Mouse (Mus musculus) cerebellum, adult 2 months (tissue): ENCODE measurements around the gene Hemgn. TPM values are rescaled to one million over a fixed set of nuclear protein-coding genes. Genes with fewer than 3 reads are reported as not detected.

Experiments used
- DNase-seq, 2 experiments: peaks; one replicate each; pipeline ENCODE4 v3.0.0; 2021
- H3K27ac ChIP-seq: fragments of 200-500 bp; 2 replicates; pipeline ENCODE4 v1.5.1; 2012; ENCODE audit warnings: low read length, control low read depth, inconsistent platforms; ENCODE audit not compliant: insufficient read depth
- H3K27me3 ChIP-seq: fragments of 200-500 bp; 2 replicates; pipeline ENCODE4 v1.6.1; 2012; ENCODE audit warnings: inconsistent platforms, mild to moderate bottlenecking, low read length, moderate library complexity; ENCODE audit not compliant: control insufficient read depth, insufficient read depth
- H3K4me1 ChIP-seq: fragments of 200-500 bp; 2 replicates; pipeline ENCODE4 v1.6.1; 2011; ENCODE audit warnings: low read length; ENCODE audit not compliant: control insufficient read depth, insufficient read depth
- H3K4me3 ChIP-seq: fragments of 200-500 bp; replicated peaks from 2 replicates; pipeline ENCODE3; 2011; ENCODE audit warnings: mild to moderate bottlenecking, low read depth, low read length, control low read depth; ENCODE audit not compliant: insufficient read depth
- CTCF ChIP-seq: fragments of 200-500 bp; IDR thresholded peaks from 2 replicates; pipeline ENCODE4 v1.5.1; 2011; ENCODE audit warnings: low read depth, mild to moderate bottlenecking, control low read depth, low read length, moderate library complexity, borderline replicate concordance; ENCODE audit not compliant: insufficient read depth
- POLR2A ChIP-seq: fragments of 200-500 bp; IDR thresholded peaks from 2 replicates; pipeline ENCODE4 v1.6.1; 2011; ENCODE audit warnings: low read length, control low read depth, borderline replicate concordance; ENCODE audit not compliant: insufficient read depth
- WGBS: fragments of 180-500 bp; shearing (Covaris S2); methylation state at CpG from one replicate; pipeline ENCODE4 v1.1.7; 2018; 5-methylcytosine and 5-hydroxymethylcytosine counted together
- polyA plus RNA-seq: library from polyadenylated mRNA; depleted of rRNA; stranded (reverse); fragments of >200 nt; gene quantifications from 2 replicates; pipeline ENCODE4 v1.2.3, GENCODE M21; 2012

Hemgn gene
- polyA plus RNA-seq, 1 experiment: 0.16 TPM

- no peak overlapping the region for H3K4me3 ChIP-seq
- H3K27me3 ChIP-seq: no peaks in the 10 kb centered on the region
- whole genome bisulfite sequencing: 64% methylated on average over 4 of the region's 4 CpGs
- H3K27ac ChIP-seq: no peak overlapping the region
- no peak for DNase-seq
- no peaks in the 10 kb centered on the region; the same call in 1 of the 2 replicates for H3K4me1 ChIP-seq
- TF ChIP-seq POLR2A (no peak), CTCF (0 out of 2 replicates have a peak, but pooled peaks have one; percentile 1)
Observed at GRCm38 (mm10) chr4:46369070-46369469, 44.2 kb downstream of the Hemgn start.

GRCm38 (mm10) chr4:46367487-46367959 is 45.8 kb downstream of the Hemgn start:
- Histone ChIP-seq H3K27me3 (no peaks in the 10 kb centered on the region; the same call in 1 of the 2 replicates), H3K4me1 (no peaks in the 10 kb centered on the region; the same call in 1 of the 2 replicates), H3K4me3 (no peak overlapping the region), H3K27ac (no peak overlapping the region)
- no peak for DNase-seq
- WGBS: 23% methylated on average over 12 of the region's 12 CpGs
- TF ChIP-seq CTCF: no peak

DNA sequence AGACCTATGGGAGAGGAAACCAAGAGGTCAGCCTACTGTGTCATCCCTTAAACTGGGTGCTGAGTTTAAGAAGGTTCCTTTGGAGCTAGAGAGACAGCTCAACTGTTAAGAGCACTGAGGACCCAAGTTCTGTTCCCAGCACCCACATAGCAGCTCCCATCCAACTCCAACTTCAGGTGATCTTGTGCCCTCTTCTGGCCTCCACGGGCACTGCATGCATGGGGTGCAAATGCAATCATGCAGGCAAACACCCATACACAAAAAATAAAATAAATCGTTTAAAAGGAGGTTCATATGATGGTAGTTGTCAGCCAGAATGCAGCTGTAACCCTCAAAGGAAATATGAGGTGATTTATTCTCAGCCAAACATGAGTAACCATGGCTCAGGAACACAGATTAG is 48.9 kb downstream of the Hemgn start:
- TF ChIP-seq CTCF: no peak
- no peak for TF ChIP-seq POLR2A
- Histone ChIP-seq H3K27me3 (no peaks in the 10 kb centered on the region; the same call in 1 of the 2 replicates), H3K4me1 (no peaks in the 10 kb centered on the region), H3K4me3 (no peak overlapping the region), H3K27ac (no peak overlapping the region)
- no peak for DNase-seq
- WGBS: 77% methylated on average over 2 of the region's 2 CpGs

- Histone ChIP-seq H3K4me3 (no peak overlapping the region), H3K4me1 (no peaks in the 10 kb centered on the region), H3K27me3 (no peaks in the 10 kb centered on the region; the same call in 1 of the 2 replicates), H3K27ac (no peak overlapping the region)
- no peak for DNase-seq
- 64% methylated on average over 5 of the region's 5 CpGs for WGBS
- TF ChIP-seq CTCF: no peak
- no peak for TF ChIP-seq POLR2A
Observed at GRCm38 (mm10) chr4:46361258-46361657, 52.0 kb downstream of the Hemgn start.

DNA sequence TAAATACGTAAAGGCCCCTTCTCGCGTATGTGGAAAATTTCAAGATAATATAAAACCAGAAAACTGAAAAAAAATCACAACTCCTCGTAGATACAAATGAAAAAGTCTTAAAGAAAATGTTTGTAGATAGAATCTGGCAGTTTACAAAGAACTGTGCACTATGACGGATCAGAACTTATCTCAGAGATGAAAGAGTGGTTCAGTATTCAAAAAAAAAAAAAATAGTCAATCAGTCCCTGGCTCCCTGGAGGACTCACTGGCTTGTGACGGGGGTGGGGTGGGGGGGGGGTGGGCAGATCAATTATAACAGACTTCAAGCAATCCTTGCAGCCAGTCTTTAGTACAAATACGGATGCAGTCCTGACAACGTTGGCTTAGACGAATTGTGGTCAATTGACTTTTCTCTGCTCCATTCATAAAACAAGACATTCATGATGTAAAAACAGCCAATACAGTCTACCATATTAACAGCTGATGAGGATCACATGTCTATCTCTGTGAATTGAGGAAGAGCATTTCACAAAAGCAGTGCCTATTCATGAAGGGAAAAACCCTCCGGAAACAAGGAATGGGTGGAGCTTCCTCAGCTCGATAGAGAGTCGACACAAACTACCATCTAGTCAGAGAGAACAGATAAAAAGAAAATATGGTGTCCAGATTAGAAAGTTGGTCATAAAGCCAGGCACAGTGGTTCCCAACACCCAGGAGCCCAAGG is 53.6 kb downstream of the Hemgn start:
- Histone ChIP-seq H3K27me3 (no peaks in the 10 kb centered on the region; the same call in 1 of the 2 replicates), H3K4me1 (no peaks in the 10 kb centered on the region), H3K4me3 (no peak overlapping the region), H3K27ac (no peak overlapping the region)
- TF ChIP-seq POLR2A (no peak), CTCF (no peak)
- 70% methylated on average over 12 of the region's 12 CpGs for WGBS
- no peak for DNase-seq

GRCm38 (mm10) chr4:46356351-46357133 is 56.8 kb downstream of the Hemgn start:
- H3K4me3 ChIP-seq: no peak overlapping the region
- no peaks in the 10 kb centered on the region for H3K4me1 ChIP-seq
- 53% methylated on average over 12 of the region's 12 CpGs for WGBS
- no peak overlapping the region for H3K27ac ChIP-seq
- DNase-seq: peak; percentile 37 to 63
- TF ChIP-seq POLR2A (no peak), CTCF (peak; percentile 71)
- peaks cover 3% of the 10 kb centered on the region; the same call in 1 of the 2 replicates for H3K27me3 ChIP-seq

- no peak for DNase-seq
- no peak overlapping the region for H3K4me3 ChIP-seq
- WGBS: 24% methylated on average over 10 of the region's 10 CpGs
- no peak for TF ChIP-seq CTCF
- TF ChIP-seq POLR2A: no peak
- peaks cover 6% of the 10 kb centered on the region for H3K27me3 ChIP-seq
- H3K27ac ChIP-seq: no peak overlapping the region
- no peaks in the 10 kb centered on the region for H3K4me1 ChIP-seq
Observed at GRCm38 (mm10) chr4:46353045-46353444, 60.3 kb downstream of the Hemgn start.

DNA sequence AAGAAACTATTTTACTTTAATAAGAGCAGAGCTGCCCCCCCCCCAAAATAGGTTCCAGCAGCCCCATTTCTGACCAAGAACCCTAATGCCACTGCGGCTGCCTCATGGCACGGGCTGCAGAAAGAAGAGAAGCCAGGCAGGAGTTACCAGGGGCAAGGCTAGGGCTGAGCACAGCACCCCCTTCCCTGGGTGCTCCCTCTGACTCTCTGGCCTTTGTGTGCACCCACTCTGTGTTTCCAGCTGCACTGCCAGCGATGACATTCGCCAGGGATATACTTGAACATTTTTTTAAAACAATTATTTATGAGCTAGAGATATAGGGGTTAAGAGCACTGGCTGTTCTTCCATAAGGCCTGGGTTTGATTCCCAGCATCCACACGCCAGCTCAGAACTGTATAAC is 63.8 kb downstream of the Hemgn start:
- TF ChIP-seq CTCF: no peak
- TF ChIP-seq POLR2A: no peak
- DNase-seq: no peak
- Histone ChIP-seq H3K27me3 (peaks cover 13% of the 10 kb centered on the region), H3K27ac (no peak overlapping the region), H3K4me3 (no peak overlapping the region), H3K4me1 (no peaks in the 10 kb centered on the region)
- 65% methylated on average over 5 of the region's 5 CpGs for WGBS
